Mouse (Mus musculus) urinary bladder, postnatal 14 days (tissue): Measurements from ENCODE around the gene Chrna9.
A peak's percentile ranks its signal among the peaks of the same experiment; 100 is the strongest.

Source experiments
- DNase-seq: peaks from one replicate; pipeline ENCODE4 v3.0.0; 2021; ENCODE audit warnings: low spot score

Chrna9 gene

GRCm38 (mm10) chr5:65919326-65919725 lies 15.4 kb upstream of the Chrna9 start:
- no peak for DNase-seq

GRCm38 (mm10) chr5:65919904-65920303 lies 14.8 kb upstream of the Chrna9 start:
- DNase-seq: no peak

GRCm38 (mm10) chr5:65920701-65921426 lies 13.9 kb upstream of the Chrna9 start:
- DNase-seq: no peak

- no peak for DNase-seq
Observed at GRCm38 (mm10) chr5:65921477-65922138, 13.1 kb upstream of the Chrna9 start.

DNA sequence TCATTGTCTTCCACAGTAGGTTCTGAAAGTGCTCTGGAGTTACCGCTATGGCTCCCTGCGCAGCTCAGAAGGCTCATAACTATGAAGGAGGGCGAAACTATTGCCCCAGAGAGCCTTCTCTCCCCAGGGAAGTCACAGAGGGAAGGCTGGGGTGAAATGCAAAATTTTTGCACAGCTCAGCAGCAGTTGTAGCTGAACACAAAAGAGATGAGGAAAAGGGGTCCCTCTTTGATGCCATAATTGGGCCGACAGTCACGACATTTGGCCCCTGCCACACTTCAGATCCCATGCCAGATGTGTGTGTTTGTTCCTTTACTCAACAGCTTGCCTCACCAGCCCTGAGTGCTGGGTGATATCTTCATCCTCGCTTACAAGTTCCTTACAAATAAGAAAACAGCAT lies 8.1 kb upstream of the Chrna9 start:
- DNase-seq: no peak

- DNase-seq: no peak
Observed at GRCm38 (mm10) chr5:65929162-65929561, 5.6 kb upstream of the Chrna9 start.

GRCm38 (mm10) chr5:65930171-65930570 lies 4.5 kb upstream of the Chrna9 start:
- no peak for DNase-seq

- DNase-seq: no peak
Observed at GRCm38 (mm10) chr5:65933258-65933657, 1.5 kb upstream of the Chrna9 start.

DNA sequence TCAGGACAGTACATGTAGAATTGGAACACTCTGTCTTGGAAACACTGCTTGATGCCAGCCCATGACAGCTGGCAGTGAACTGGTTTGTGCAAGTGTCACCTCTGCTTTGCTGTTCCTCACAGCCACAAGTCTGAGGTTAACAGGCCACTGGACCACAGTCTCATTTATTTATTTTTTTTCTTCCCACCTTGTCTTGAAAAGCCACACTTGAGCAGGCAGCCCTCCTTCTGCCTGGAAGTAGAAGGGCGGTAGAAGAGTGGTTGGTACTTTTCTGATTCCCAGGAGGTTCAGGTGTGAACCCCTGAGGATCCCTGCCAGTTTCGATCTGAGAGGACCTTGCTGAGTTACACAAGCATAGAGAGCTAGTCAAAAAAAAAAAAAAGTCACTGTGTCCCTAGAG lies 957 bp upstream of the Chrna9 start:
- no peak for DNase-seq

DNA sequence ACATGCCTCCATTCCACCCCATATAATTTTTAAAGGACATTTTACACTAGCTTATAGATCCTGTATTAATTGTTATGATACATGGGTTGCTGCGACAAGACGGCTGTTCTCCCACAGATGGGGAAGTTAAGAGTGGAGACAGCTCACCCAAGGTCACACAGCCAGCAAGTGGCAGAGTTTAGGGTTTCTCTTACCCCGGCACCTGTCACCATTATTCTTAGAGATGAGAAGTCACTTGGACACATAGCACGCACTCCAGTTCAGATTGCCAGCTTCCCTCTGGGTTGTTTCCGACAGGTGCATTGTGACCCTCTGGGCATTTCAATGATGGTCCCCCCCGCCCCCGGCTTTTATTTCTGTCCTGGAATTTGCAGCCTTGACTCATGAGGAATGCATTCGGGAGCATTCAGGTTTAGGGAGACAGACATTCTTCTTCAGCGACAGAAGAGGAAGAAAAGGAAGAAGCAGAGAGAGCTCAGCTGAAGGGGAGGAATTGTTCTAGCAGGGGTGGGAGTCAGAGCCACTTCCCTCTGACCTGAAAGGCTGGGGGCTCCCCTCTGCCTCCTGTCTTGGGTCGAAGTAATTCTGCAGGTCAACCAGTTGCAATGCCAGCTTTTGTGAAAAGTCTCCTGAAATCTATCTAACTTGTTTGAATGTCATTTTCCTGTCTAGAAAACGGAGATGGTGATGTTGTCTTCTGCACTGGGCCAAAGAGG lies 2.4 kb downstream of the Chrna9 start:
- DNase-seq: no peak

DNA sequence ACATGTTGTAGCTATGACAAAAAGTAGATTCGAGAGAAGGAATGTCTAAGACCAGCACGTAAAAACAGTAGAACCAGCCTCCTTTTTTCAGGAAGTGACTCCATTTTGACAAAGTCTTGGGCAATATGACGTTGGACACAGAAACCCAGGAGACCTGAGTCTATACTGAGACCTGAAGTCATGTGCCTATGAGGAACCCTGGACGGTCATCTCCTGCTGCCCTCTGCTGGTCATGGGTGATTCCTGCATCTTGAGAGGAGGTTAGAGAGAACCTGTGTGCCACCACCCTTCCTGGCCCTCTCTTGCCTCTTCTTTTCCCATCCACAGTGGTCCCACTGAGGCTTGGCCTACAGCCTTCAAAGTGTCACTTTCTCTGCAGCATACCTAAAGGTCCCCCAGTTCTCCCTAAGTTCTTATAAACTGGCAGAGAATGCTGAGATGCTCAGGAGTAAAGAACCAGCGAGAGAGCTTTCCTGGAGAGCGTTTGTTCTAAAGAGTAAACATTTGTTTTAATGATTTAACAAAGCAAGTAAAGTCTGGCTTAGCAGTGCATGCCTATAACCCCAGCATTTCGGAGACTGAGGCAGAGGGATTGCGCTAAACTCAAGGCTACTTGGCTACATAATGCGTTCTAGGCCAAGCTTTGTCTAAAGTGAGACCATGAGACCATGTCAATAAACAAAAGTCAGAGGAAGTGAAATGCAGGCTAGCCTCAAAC lies 3.4 kb downstream of the Chrna9 start:
- DNase-seq: peak; percentile 87

DNA sequence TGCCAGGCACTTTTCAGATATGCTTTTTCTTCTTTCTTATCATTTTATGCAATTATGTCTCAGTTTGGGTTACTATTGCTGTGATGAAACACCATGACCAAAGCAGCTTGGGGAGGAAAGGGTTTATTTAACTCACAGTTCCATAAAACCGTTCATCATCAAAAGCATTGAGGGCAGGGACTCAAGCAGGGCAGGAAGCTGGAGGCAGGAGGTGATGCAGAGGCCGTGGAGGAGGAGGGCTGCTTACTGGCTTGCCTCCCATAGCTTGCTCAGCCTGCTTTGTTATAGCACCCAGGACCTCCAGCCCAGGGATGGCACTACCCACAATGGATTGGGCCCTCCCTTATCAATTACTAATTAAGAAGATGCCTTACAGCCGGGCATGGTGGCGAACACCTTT lies 6.4 kb downstream of the Chrna9 start:
- no peak for DNase-seq

- DNase-seq: no peak
Observed at GRCm38 (mm10) chr5:65949822-65950221, 15.1 kb downstream of the Chrna9 start.

GRCm38 (mm10) chr5:65950236-65950635 lies 15.5 kb downstream of the Chrna9 start:
- no peak for DNase-seq

- no peak for DNase-seq
Observed at GRCm38 (mm10) chr5:65950679-65951512, 16.2 kb downstream of the Chrna9 start.

DNA sequence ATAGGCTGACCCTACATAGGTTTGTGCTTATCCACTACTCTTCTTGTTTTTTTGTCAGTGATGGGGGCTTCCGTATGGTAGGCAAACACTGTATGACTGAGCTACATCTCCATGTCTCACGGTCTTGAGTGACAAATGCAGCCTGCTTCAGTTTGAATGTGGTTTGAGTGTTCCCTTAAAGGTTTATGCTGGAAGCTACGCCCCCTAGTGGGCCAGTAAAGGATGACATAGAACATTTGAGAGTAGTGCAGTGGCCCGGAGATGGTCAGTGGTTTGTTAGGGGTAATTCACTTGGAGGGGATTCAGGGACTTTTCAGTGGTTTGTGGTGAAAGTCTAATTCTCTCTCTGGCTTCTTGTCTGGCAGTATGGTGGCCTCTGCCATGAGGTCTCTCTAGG lies 16.8 kb downstream of the Chrna9 start:
- DNase-seq: no peak

GRCm38 (mm10) chr5:65954130-65955080 lies 19.7 kb downstream of the Chrna9 start:
- DNase-seq: no peak

- peak; percentile 80 for DNase-seq
Observed at GRCm38 (mm10) chr5:65955343-65956143, 20.8 kb downstream of the Chrna9 start.
